Mouse (Mus musculus) lung, postnatal 36 days (tissue): Measurements from ENCODE around the gene Idnk.
A peak's percentile ranks its signal among the peaks of the same experiment; 100 is the strongest.
"Not testable (repeated sequence)": the region's sequence is repeated elsewhere in the genome, so short reads cannot be mapped to it uniquely, and the experiment has no call there.

Experiments used
- DNase-seq: peaks from one replicate; pipeline ENCODE4 v3.0.0; 2022; ENCODE audit warnings: mixed read lengths

Idnk gene

GRCm38 (mm10) chr13:58157447-58158098 is at the start of gene Idnk:
Idnk (plus strand) TSS chr13:58157649.
- DNase-seq, result peak; percentile 93

DNA sequence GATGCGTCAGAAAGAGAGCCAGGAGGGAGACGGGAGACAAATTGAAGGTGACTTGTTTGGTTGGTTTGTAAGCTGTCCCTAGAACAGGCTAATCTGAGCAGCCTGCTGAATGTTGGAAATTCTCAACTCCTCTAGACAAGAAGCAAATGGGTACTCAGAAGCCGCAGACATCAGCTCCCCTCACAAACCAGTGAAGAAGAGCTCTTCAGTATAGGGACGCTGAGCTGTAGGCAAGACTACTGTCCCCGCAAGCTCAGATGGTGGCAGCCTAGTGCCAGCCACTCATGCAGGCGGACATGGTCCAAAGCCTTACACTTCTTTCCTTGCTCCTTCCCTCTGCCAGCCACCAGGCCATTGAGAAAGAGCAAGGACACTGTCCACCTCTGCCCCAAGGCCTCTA is 46.1 kb upstream of the Idnk start:
- DNase-seq, result no peak

DNA sequence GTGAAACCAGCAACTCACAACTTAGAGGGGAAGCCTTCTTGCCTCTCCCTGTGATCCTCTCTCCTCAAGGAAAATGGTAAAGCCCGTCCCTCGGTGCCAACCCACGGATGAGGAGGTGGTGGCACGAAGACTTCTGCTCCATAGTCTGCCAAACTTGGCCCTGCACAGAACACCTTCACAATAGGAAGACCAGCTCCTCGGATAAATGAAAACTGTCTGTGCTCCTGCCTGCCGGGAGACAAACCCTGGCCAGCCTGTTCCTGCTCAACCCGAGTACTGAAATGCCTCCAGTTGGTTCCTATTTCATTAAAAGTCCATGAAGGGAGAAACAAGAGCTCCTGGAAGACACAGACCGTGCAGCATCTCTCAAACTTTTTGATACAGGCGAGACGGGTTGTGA is 45.3 kb upstream of the Idnk start:
- DNase-seq, result no peak

GRCm38 (mm10) chr13:58112601-58113041 is 44.8 kb upstream of the Idnk start:
- DNase-seq, result peak; percentile 6

GRCm38 (mm10) chr13:58113061-58113900 is 44.2 kb upstream of the Idnk start, which contains the start of gene Klhl3:
Klhl3 (minus strand) TSS chr13:58113592.
- peak; percentile 73 for DNase-seq

DNA sequence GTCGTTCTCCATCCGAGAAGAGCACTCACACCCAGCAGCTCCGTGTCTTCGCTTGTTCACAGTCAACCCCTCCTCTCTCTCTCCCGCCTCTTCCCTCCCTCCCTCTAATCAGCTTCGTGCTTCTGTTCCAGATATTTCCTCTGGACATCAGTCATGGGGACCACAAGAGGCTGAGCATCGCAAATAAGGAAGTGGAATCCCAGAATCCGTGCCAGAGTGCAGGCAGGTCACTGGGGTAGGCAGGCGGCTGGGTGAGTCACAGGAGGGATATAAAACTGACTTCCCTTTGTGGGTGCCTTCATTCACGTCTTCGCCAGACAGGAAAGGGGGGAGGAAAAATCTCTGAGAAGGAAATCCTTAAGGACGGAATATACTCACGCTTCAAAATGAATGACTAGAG is 42.2 kb upstream of the Idnk start:
- DNase-seq, result peak; percentile 74

DNA sequence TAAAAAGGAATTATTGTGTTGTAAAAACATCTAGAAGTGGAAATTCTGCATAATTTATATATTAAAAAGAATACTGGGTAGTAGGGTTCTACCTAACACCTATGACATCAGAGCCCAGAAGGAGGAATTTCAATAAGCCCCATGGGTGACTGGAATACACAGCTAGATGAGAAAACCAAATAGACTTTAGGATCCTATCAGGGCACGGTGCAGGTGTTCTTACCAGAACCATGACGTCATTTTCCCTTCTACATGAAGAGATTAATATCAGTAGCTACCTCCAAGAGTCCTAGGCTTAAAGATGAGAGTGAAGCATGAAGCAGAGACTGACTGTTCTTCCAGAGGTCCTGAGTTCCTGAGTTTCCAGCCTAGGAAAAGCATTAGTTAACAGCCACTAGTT is 40.6 kb upstream of the Idnk start:
- DNase-seq, result no peak

DNA sequence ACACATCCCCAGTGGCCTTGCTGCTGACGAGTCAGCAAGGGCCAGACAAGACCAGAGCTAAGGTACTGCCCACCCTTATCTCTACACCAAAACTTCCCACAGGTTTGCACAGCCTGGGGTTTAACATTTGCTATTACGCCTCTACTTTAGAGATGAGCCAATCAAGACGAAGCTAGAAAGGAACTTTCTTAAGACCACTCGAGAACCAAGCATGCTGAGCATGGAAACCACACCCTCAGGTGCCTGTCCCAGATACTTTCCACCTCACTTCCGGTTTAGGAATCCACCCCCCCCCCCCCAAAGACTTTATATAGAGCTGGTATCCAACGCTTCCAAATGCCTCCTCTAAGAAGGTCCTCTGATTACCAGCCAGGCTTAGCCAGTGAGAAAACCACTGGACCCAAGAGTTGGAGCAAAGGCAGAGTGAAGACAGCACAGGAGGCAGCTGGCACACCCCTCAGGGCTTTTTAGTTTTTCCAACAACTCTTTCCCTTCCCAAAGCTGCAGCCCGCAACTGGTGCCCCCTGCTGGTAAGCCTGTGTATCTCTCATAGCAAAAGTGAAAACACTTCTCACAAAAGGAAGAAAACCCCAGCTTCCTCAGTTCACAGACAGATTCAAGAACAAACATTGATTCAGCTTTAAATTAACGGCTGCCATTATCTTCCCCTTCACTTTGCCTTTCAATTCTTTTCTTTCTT is 40.0 kb upstream of the Idnk start:
- DNase-seq, result peak; percentile 71

DNA sequence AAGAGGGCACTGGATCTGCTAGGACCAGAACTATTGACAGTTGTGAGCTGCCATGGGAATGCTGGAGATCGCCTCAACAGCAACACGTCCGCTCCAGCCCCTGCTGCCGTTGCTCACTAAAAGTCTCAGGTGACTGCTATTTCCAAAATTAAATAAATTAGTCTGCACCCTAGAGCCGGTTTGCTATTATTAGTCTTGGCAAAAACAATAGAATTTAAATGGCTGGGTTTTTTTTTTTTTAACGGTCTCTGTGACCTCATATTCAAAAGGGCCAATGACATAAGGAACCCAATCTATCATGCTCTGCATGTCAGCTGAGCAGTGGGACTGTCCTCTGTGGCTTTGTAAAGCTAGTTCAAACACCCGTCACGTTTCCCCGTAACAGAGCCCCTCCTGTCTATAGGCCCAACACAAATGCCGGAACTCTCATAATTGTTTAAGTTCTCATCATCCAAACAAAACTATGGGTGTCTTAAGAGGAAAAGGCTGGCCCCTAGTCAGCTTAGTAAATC is 34.6 kb upstream of the Idnk start:
- DNase-seq, result no peak

- DNase-seq, result no peak
Measured at GRCm38 (mm10) chr13:58123381-58123780, 34.1 kb upstream of the Idnk start.

GRCm38 (mm10) chr13:58124278-58124677 is 33.2 kb upstream of the Idnk start:
- DNase-seq, result no peak

- no peak for DNase-seq
Measured at GRCm38 (mm10) chr13:58124989-58125388, 32.5 kb upstream of the Idnk start.

- DNase-seq, result peak; percentile 79
Measured at GRCm38 (mm10) chr13:58126126-58126525, 31.3 kb upstream of the Idnk start.

- DNase-seq, result peak; percentile 11
Measured at GRCm38 (mm10) chr13:58126862-58127765, 30.3 kb upstream of the Idnk start.

DNA sequence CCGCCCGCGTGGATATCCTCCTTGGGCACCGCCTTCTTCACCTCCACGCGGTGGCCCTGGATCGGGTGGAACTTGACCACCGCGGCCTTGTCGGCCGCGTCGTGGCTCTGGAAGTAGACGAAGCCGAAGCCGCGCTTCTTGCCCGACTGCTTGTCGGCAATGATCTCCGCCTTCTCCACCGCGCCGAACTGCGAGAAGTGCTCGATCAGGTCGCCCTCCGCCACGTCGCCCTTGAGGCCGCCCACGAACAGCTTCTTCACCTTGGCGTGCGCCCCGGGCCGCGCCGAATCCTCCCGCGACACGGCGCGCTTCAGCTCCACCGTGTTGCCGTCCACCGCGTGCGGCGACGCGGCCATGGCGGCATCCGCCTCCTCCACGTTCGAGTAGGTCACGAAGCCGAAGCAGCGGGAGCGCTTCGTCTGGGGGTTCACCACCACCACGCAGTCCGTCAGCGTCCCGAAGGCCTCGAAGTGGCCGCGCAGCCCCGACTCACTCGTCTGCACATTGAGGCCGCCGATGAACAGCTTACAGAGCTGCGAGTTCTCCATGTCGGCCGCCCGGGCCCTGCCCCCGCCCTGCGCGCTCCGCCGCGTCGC is 29.6 kb upstream of the Idnk start:
- peak; percentile 33 for DNase-seq

- peak; percentile 94 for DNase-seq
Measured at GRCm38 (mm10) chr13:58128396-58128767, 29.1 kb upstream of the Idnk start, which contains the start of gene Hnrnpa0. Hnrnpa0 (minus strand) TSS chr13:58128556.

- DNase-seq, result peak; percentile 96
Measured at GRCm38 (mm10) chr13:58128768-58129671, 28.4 kb upstream of the Idnk start.

DNA sequence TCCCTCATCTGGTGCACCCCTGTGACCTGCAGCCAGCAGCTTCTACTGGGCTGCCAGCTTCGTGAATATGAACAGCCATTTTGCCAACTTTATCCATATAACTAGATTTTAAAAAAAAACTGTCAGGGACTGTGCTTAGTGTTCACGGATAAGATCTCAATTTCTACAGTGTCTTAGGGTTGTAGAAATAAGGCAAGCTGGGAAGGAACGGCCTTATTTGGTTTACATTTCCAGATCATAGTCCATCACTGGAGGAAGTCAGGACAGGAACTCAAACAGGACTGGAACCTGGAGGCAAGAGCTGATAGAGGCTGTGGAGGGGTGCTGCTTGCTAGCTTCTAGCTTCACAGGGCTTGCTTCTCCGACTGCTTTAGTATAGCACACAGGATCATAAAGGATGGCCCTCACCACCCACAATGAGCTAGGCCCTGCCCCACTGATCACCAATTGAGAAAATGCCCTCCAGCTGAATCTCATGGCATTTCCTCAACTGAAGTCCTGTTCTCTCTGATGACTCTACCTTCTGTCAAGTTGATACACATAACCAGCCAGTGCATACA is 27.7 kb upstream of the Idnk start:
- DNase-seq, result no peak

- no peak for DNase-seq
Measured at GRCm38 (mm10) chr13:58131692-58132091, 25.8 kb upstream of the Idnk start.

DNA sequence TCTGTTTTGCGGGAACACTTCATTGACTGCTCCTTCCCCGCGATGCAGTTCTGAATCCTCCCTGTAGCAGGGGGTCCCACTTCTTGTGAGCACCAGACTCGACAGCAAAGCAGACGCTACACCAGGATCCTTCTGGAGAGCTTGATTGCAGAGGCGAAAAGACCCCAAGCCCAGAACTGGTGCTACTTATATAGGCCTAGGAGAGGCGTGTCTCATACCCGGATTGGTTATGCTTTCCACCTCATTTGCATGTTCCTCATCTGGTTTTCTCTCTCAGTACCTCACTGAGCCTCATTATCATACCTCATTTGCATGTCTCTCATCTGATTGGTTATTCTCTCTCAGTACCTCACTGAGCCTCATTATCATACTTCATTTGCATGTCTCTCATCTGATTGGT is 10.8 kb upstream of the Idnk start:
- DNase-seq, result not testable (repeated sequence)
